Mouse (Mus musculus): ENCODE results near the gene Olfr1353.
"Not testable (repeated sequence)": the region's sequence is repeated elsewhere in the genome, so short reads cannot be mapped to it uniquely, and the experiment has no call there.

Olfr1353 gene

DNA sequence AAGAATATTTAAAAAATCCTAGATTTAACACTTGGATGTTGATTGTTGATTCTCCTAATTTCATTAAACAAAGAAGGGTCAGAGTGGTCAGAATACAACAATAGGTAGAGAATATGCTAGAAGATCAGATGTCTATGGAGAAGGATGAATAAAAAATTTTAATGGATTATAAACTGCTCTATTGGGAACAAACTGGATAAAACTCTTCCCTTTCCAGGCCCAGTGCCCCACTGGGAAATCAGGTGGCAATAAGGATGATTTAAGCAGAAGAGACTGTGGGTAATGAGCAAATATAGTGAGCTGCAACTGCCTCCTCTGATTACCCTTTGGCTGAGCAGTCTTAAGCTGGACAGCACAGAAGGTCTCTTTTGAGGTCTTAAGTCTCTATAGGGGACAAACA lies at the start of gene Olfr1353:
Gene Olfr1353 (plus strand): TSS at position 301 of the 400 bp plus-strand sequence.
- DNase-seq (ENCODE audit: low read depth, low spot score), result not testable (repeated sequence)

DNA sequence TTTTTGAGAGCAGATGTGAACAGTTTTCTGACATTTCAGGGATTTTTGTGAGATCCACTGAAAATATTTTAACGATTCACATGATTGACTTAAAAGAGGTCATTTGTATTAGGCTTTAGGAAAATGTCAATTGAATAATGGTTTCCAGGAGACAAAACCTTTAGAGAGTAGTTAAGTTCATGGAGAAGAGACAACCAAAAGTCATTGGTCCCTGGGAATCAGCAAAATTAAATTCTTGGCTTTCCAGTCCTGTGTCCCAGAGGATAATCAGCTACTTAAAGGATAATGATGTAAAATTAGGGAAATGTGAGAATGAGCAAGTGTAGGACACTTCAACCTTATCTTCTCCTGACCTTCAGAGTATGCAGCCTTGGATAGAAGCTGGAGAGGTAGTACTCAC lies 12.8 kb upstream of the Olfr1353 start, which contains the start of gene Olfr8:
Gene Olfr8 (plus strand): TSS at position 301 of the 400 bp plus-strand sequence.
- DNase-seq (ENCODE audit: low read depth, low spot score), result not testable (repeated sequence)

DNA sequence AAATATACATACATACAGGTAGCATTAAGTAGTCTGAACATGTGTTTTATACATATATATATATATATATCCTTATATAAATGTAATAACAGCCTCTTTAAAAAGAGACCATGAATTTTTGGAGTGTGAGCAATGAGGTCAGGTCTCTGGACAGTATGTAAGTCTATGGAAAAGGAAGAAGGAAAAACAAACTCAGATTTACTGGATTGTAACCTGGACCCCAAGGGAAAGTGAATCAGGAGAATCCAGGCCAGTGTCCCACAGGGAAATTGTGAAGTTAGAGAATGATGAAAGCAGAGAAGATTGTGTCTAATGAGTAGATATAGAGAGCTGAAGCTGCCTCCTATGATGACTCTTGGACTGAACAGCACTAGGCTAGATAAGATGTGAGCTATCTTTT lies 17.6 kb downstream of the Olfr1353 start, which contains the start of gene Olfr1352:
Gene Olfr1352 (plus strand): TSS at position 301 of the 400 bp plus-strand sequence.
- DNase-seq (ENCODE audit: low read depth, low spot score), result no peak

DNA sequence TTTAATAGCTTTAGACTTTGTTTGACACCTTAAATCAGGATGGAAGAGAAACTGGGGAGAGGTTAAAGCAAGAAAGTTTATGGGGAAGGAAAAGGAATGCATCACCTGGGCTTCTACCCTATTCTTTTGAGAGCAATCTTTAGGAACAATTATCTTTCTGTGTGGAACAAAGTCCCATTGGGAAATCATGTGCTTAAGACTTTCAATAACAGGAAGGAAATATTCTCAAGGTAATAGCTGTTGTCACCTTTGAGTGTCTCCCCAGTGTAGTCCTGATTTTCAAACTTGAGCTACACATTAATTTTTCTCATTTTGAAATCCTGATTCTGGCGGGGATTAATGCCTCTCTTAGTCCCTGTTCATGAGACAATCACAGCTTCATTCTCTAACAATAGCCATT lies 49.1 kb downstream of the Olfr1353 start, which contains the start of gene Olfr1351:
Gene Olfr1351 (plus strand): TSS at position 301 of the 400 bp plus-strand sequence.
- no peak for DNase-seq (ENCODE audit: low read depth, low spot score)
